Mouse (Mus musculus) limb, embryonic 10.5 days (tissue): Measurements from ENCODE around the gene Map3k7. TPM values are rescaled to one million over a fixed set of nuclear protein-coding genes. Genes with fewer than 3 reads are reported as not detected.

Source experiments
- DNase-seq: peaks from one replicate; pipeline ENCODE4 v3.0.0-alpha.2; 2017; ENCODE audit warnings: low spot score
- H3K27ac ChIP-seq: fragments of 300-500 bp; sonication (generic); 2 replicates; pipeline ENCODE4 v1.5.1; 2016; ENCODE audit warnings: mild to moderate bottlenecking
- H3K27me3 ChIP-seq: fragments of 300-500 bp; sonication (generic); 2 replicates; pipeline ENCODE4 v1.6.1; 2016; ENCODE audit warnings: low read depth, mild to moderate bottlenecking; ENCODE audit not compliant: poor library complexity, severe bottlenecking
- H3K36me3 ChIP-seq: fragments of 300-500 bp; sonication (generic); 2 replicates; pipeline ENCODE4 v1.6.1; 2016; ENCODE audit warnings: mild to moderate bottlenecking, moderate library complexity
- H3K4me1 ChIP-seq: fragments of 300-500 bp; sonication (generic); 2 replicates; pipeline ENCODE4 v1.6.1; 2016
- H3K4me3 ChIP-seq: fragments of 300-500 bp; sonication (generic); 2 replicates; pipeline ENCODE4 v1.5.1; 2016; ENCODE audit warnings: mild to moderate bottlenecking, moderate library complexity
- H3K9me3 ChIP-seq: fragments of 300-500 bp; sonication (generic); replicated peaks from 2 replicates; pipeline ENCODE4 v1.6.1; 2016; ENCODE audit warnings: mild to moderate bottlenecking
- WGBS: fragments of 180-500 bp; shearing (Covaris S2); methylation state at CpG from one replicate; pipeline ENCODE4 v1.1.7; 2016; 5-methylcytosine and 5-hydroxymethylcytosine counted together
- polyA plus RNA-seq: library from polyadenylated mRNA; unstranded; fragments of >200 nt; fragmentation: Nextera tagmentation; extraction: Ambion mirVana; gene quantifications from 2 replicates; pipeline ENCODE4 v1.2.1, GENCODE M21; 2016

Gene Map3k7
- 46.6 and 54.1 TPM in 2 replicates for polyA plus RNA-seq

- WGBS, result under 1% methylated on average over 88 of the region's 88 CpGs
- Histone ChIP-seq H3K9me3 (no peaks in the 10 kb centered on the region), H3K4me3 (peak within 1 kb of the TSS; percentile 95), H3K27me3 (no peaks in the 10 kb centered on the region), H3K27ac (peak within 1 kb of the TSS; percentile 98), H3K4me1 (peaks cover 16% of the 10 kb centered on the region), H3K36me3 (0 out of 2 replicates have a peak, but pooled peaks cover 2% of the 10 kb centered on the region)
- peak; percentile 97 for DNase-seq
Measured at GRCm38 (mm10) chr4:31963354-31964193, at the start of gene Map3k7. Gene Map3k7, plus strand, starts transcription at chr4:31964097.

GRCm38 (mm10) chr4:31915114-31915513 is 48.8 kb upstream of the Map3k7 start:
- H3K36me3 ChIP-seq, result no peaks in the 10 kb centered on the region
- 78% methylated on average over 11 of the region's 11 CpGs for WGBS
- H3K4me1 ChIP-seq, result peaks cover 17% of the 10 kb centered on the region
- peak overlapping the region; percentile 42; the same call in 1 of the 2 replicates for H3K27ac ChIP-seq
- no peak for DNase-seq
- no peaks in the 10 kb centered on the region for H3K9me3 ChIP-seq
- H3K27me3 ChIP-seq, result no peaks in the 10 kb centered on the region
- H3K4me3 ChIP-seq, result no peak overlapping the region

GRCm38 (mm10) chr4:31918717-31919116 is 45.2 kb upstream of the Map3k7 start:
- no peaks in the 10 kb centered on the region for H3K9me3 ChIP-seq
- no peaks in the 10 kb centered on the region for H3K36me3 ChIP-seq
- WGBS, result 95% methylated on average over 5 of the region's 5 CpGs
- DNase-seq, result no peak
- H3K4me3 ChIP-seq, result no peak overlapping the region
- H3K27me3 ChIP-seq, result no peaks in the 10 kb centered on the region
- 0 out of 2 replicates have a peak overlapping the region, but pooled peaks have one; percentile 19 for H3K27ac ChIP-seq
- H3K4me1 ChIP-seq, result peaks cover 38% of the 10 kb centered on the region

- H3K4me3 ChIP-seq, result no peak overlapping the region
- no peaks in the 10 kb centered on the region for H3K27me3 ChIP-seq
- no peak for DNase-seq
- peaks cover 48% of the 10 kb centered on the region for H3K4me1 ChIP-seq
- no peaks in the 10 kb centered on the region for H3K9me3 ChIP-seq
- 63% methylated on average over 7 of the region's 7 CpGs for WGBS
- H3K27ac ChIP-seq, result peak overlapping the region; percentile 73
- no peaks in the 10 kb centered on the region for H3K36me3 ChIP-seq
Measured at GRCm38 (mm10) chr4:31922215-31922614, 41.7 kb upstream of the Map3k7 start.

GRCm38 (mm10) chr4:31923437-31923836 is 40.5 kb upstream of the Map3k7 start:
- DNase-seq, result no peak
- H3K27ac ChIP-seq, result peak overlapping the region; percentile 56
- 29% methylated on average over 8 of the region's 8 CpGs for WGBS
- H3K4me1 ChIP-seq, result peaks cover 48% of the 10 kb centered on the region
- no peaks in the 10 kb centered on the region for H3K36me3 ChIP-seq
- H3K4me3 ChIP-seq, result no peak overlapping the region
- no peaks in the 10 kb centered on the region for H3K9me3 ChIP-seq
- no peaks in the 10 kb centered on the region for H3K27me3 ChIP-seq

- Histone ChIP-seq H3K4me1 (peaks cover 48% of the 10 kb centered on the region), H3K9me3 (no peaks in the 10 kb centered on the region), H3K27me3 (no peaks in the 10 kb centered on the region), H3K4me3 (0 out of 2 replicates have a peak overlapping the region, but pooled peaks have one; percentile 12), H3K36me3 (no peaks in the 10 kb centered on the region), H3K27ac (peak overlapping the region; percentile 82)
- DNase-seq, result peak; percentile 57
- WGBS, result 28% methylated on average over 14 of the region's 14 CpGs
Measured at GRCm38 (mm10) chr4:31924301-31925185, 39.4 kb upstream of the Map3k7 start.

GRCm38 (mm10) chr4:31933171-31933570 is 30.7 kb upstream of the Map3k7 start:
- H3K36me3 ChIP-seq, result no peaks in the 10 kb centered on the region
- no peak overlapping the region for H3K4me3 ChIP-seq
- DNase-seq, result no peak
- 80% methylated on average over 3 of the region's 3 CpGs for WGBS
- H3K4me1 ChIP-seq, result peaks cover 20% of the 10 kb centered on the region
- no peak overlapping the region for H3K27ac ChIP-seq
- no peaks in the 10 kb centered on the region for H3K9me3 ChIP-seq
- no peaks in the 10 kb centered on the region for H3K27me3 ChIP-seq

- 81% methylated on average over 3 of the region's 3 CpGs for WGBS
- no peaks in the 10 kb centered on the region for H3K27me3 ChIP-seq
- DNase-seq, result no peak
- H3K4me3 ChIP-seq, result no peak overlapping the region
- no peaks in the 10 kb centered on the region for H3K9me3 ChIP-seq
- no peaks in the 10 kb centered on the region for H3K36me3 ChIP-seq
- no peak overlapping the region for H3K27ac ChIP-seq
- peaks cover 25% of the 10 kb centered on the region for H3K4me1 ChIP-seq
Measured at GRCm38 (mm10) chr4:31935831-31936306, 28.0 kb upstream of the Map3k7 start.

GRCm38 (mm10) chr4:31936358-31936757 is 27.5 kb upstream of the Map3k7 start:
- no peak for DNase-seq
- no peak overlapping the region for H3K4me3 ChIP-seq

GRCm38 (mm10) chr4:31936911-31937375 is 27.0 kb upstream of the Map3k7 start:
- DNase-seq, result no peak
- Histone ChIP-seq H3K9me3 (no peaks in the 10 kb centered on the region), H3K4me3 (peak overlapping the region; percentile 61), H3K27me3 (no peaks in the 10 kb centered on the region), H3K27ac (peak overlapping the region; percentile 97), H3K4me1 (peaks cover 25% of the 10 kb centered on the region), H3K36me3 (no peaks in the 10 kb centered on the region)
- WGBS, result 5% methylated on average over 15 of the region's 15 CpGs

More at GRCm38 (mm10) chr4:31936358-31936757, 27.5 kb upstream of the Map3k7 start:
- Histone ChIP-seq H3K27me3 (no peaks in the 10 kb centered on the region), H3K36me3 (no peaks in the 10 kb centered on the region), H3K27ac (peak overlapping the region; percentile 40; the same call in 1 of the 2 replicates), H3K9me3 (no peaks in the 10 kb centered on the region), H3K4me1 (peaks cover 25% of the 10 kb centered on the region)
- WGBS, result 13% methylated on average over 8 of the region's 8 CpGs

- Histone ChIP-seq H3K4me3 (peak overlapping the region; percentile 61), H3K36me3 (no peaks in the 10 kb centered on the region), H3K9me3 (no peaks in the 10 kb centered on the region), H3K27ac (peak overlapping the region; percentile 97), H3K4me1 (peaks cover 25% of the 10 kb centered on the region), H3K27me3 (no peaks in the 10 kb centered on the region)
- DNase-seq, result peak; percentile 76
- under 1% methylated on average over 36 of the region's 36 CpGs for WGBS
Measured at GRCm38 (mm10) chr4:31937376-31938281, 26.3 kb upstream of the Map3k7 start.
